Mouse (Mus musculus): ENCODE measurements around the gene Ubtf.
"Not testable (repeated sequence)": the region's sequence is repeated elsewhere in the genome, so short reads cannot be mapped to it uniquely, and the experiment has no call there.

Ubtf gene

DNA sequence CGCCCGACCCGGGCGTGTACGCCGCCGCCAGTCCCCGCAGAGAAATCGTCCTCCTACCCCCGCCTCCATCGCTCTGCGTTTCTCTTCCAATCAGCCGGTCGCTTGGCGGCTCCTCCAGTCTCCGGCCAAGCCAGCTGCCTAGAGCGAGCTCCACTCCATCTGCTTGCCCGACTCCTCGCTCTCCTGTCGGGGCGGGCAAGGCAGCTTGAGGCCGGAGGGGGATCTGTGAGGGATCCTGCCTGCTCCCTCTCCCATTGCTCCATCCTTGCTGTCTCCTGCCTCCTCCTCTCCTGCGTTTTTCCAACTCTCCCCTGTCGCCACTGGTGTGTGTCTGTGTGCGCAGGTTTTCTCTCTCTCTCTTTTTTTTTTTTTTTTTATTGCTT, at the start of gene Ubtf:
TSS of gene Ubtf (minus strand) at position 333 of the 383 bp plus-strand sequence.
- in situ Hi-C loops (cut with MboI): no loop called here

DNA sequence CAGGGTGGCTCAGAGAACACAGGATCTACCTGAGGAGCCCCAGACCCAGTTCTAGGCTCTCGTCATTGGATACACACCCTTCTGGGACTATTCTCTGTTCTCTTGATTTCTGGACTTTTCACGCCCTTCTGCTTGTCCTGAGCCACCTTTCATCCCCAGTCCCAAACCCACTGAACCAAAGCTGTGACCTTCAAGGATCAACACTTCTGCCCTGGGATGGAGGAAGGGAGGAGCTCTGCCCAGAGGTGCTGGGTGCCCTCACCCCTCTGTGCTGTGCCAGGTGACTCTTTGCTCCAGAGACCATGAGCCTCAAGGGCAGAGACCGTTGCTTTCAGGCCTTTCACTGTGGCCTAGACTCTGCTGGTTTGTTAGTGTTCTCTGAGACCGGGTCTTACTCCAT, 49.7 kb upstream of the Ubtf start:
- in situ Hi-C loops (cut with MboI): no loop called here

DNA sequence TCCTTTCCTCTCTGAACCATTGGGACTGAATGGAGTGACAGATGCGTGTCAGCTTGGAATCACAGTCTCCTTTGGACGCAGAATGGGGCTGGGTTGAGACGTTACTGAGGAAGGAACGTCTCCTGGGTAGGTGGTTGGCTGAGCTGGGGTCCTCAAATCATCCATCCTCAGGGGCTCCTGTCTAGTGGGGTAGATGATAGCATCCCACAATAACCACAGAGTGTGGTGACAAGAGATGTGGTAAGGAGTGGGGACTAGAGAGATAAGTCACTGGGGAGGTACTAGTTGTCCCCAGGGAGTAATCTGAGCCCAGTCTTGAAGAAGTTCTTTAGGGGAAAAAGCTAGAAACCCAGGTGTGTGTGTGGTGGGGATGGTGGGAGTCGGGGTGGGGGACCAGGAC, 48.8 kb upstream of the Ubtf start:
- in situ Hi-C loops (cut with MboI): no loop called here

DNA sequence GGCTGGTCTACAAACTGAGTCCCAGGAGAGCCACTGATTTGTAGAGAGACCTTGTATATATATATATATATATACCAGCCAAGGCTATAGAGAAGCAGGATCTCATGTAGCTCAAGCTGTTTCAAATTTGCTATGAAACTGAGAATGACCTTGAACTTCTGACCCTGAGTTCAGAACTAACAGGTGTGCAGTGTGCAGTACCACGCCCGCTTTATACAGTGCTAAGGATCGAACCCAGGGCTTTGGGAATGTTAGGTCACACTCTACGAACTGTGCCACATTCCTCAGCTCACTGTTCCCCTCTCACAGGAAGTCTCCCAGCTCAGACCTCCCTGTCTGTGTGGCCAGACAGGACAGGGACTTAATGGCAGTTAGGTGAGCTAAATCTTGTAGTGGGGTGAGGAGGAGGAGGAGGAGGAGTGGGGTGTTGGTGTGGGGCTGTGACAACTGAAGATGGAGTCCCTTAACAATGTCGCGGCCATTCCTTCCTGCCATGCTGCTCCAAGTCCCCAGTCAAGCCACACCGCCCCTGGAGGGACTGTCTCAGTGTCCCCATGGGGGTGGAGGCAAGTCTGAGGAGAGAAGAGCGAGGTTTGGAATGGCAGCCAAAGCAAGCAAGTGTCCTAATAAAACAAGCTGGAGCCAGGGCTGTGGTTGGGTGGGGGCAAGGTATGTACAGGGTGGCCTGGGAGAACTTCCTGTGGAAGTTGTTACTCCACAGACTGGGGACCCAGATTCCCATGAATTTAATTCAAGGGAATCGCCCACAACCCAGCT, 48.1 kb upstream of the Ubtf start:
- in situ Hi-C loops (cut with MboI): no loop called here

DNA sequence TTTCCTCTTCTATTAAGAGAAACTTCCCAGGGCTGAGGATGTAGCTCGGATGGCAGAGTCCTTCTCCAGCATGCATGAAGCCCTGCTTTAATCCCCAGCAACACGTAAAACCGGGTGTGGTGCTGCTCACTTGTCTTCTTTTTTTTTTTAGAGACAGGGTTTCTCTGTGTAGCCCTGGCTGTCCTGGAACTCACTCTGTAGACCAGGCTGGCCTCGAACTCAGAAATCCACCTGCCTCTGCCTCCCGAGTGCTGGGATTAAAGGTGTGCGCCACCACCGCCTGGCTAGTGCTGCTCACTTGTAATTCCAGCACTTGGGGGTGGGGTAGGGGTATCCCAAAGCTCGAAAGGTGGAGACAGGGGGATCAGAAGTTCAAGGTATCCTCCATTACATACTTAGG, 46.6 kb upstream of the Ubtf start, which contains the start of gene Slc4a1:
TSS of gene Slc4a1 (minus strand) at position 101 of the 400 bp plus-strand sequence.
- in situ Hi-C loops (cut with MboI): not testable (repeated sequence)

DNA sequence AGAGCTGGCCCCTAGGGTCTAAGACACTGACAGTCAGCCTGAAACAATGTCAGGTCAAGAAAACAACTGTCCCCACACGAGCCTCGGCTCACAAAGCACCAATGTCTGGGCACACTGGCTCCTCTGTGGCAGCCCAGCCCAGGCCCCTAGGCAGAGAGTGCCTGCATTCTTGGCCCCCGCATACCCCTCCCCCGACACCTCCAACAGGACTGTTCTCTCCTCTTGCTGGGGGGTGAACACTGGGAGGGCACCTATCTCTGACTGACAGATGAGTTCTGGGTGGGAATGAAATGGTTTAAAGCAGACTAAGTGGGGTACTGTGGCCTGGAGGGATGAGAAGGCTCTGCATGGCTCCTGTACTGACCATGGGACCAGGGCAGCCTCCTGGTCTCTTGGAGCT, 46.2 kb upstream of the Ubtf start:
- in situ Hi-C loops (cut with MboI): no loop called here

DNA sequence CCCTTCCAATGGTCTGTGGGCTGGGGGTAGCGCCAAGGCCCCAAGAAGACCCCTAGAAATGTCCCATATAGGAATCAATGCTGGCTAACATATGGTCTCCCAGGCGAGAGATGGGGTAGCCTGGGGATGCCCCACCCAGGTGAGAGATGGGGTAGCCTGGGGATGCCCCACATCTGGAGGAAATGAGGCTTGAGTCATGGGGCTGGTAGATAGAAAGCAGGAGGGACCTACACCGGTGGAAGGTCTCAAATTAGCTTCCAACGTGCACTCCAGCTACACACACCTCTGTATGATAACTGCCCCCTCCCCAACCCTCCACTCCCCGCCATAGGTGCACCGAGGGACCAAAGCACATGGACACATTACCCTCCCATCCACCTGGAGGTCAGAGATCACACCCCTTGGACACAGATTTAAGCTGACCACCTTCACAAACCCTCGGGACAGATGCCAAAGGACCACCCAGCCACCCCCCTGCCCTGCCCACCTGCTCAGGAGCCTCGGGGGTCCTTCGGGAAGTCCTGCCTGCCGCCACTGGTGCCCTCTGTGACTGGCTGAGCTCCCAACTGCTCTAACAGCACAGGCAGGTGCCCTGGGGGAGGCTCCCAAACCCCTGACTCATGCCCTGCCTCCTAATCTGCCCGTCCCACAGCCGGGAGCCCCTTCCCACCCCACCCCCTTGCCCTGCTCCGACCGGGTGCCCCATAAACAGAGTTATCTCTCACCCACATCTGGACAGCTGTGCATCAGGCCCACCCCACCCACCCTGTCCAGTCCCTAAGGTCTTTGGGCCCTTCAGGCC, 45.2 kb upstream of the Ubtf start:
- in situ Hi-C loops (cut with MboI): no loop called here

DNA sequence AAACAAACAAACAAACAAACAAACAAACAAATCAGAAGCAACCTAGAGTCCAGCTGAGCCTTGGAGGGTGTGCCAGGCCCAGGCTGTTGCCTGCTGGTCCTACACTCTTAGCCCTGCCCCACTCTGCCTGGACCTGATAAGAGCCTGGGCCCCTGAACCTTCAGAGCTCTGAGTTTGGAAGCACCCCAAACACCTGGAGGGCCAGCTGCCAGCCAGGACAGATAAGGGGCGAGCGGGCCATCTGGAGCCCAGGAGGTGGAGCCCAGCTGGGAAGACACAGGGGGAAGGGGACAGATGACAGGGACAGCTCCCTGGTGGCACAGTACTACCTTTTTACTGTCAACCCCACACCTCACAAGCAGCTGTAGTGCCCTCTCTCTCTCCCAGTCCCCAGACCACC, 44.1 kb upstream of the Ubtf start:
- in situ Hi-C loops (cut with MboI): no loop called here

DNA sequence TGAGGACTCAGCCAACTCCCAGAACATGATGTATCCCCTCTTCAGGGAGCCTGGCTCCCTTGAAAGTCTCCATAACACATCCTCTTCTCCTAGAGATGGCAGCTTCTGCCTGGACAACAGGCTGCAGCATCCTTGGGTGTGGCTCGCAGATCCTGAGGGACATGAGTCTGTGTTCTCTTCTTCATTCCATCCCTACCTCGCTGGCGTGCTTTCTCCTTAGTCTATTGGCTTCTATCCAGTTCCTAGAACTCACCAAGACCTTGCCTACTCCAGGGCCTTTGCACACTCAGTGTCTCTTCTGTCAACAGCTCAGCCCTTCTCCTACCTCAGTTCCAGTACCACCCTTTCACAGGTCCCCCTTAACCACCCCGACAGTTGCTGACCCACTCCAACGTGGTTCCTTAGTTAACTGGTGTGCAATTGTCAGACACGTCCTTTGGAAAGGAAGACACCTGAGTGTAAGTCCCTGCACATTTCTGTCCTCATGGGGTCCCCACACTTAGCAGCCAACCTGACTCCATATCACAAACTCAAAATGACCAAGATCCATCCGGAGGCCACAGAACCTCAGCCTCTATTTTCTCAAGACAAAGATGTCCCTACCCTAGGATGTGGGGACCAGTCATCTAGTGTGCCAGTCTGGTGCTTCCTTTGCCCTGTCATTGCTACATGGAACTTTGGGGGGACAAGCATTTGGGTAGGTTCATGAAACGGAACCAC, 42.4 kb upstream of the Ubtf start:
- in situ Hi-C loops (cut with MboI): no loop called here

DNA sequence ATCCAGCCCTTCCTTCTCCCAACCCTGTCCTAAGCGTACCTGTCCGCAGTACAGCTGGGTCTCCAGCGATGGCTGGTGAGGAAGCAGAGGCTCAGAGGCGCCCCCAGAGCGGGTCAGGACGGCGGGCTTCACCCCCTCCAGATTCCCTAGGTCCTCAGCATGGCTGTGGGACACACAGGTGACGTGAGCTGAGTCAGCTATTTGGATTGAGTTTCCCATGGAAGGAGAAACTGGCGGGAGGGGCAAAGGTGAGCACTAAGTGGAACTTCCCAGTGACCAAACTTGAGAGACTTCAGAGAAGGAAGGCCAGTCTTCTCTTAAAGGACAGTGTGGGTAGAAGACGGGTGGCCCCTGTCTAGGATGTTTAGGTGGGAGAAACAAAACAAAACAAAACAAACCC, 38.8 kb upstream of the Ubtf start:
- in situ Hi-C loops (cut with MboI): no loop called here

DNA sequence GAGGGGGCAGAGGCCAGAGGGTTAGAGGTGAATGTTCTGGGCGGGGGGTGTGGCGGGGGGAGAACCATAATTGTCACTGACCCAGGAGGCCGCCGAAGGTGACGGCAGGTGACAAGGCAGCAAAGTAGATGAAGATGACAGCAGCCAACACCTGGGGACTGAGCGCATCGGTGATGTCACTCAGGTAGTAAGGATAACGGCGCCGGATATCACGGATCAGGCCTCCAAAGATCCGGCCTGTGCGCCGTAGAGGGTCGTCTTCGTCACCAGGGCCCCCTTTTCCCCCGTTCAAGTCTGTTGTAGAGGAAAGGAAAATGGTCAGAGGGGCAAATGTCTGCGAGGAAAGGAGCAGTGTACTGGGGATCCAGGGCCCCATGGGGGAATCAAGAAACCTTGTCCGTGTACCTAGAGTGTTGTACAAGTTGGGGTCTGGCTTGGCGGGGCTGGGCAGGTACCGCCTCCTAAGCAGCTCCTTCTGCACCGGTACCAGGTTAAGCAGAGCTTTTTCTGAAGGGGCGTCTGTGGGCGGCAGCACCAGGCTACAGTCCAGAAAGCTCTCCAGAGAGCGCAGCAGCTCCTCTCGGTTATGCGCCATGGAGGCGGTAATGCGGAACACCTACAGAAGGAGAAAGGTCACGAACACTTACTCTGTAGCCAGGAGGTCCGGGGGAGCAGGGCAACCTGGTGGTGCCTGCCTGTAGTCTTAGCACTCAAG, 37.3 kb upstream of the Ubtf start:
- in situ Hi-C loops (cut with MboI): no loop called here

DNA sequence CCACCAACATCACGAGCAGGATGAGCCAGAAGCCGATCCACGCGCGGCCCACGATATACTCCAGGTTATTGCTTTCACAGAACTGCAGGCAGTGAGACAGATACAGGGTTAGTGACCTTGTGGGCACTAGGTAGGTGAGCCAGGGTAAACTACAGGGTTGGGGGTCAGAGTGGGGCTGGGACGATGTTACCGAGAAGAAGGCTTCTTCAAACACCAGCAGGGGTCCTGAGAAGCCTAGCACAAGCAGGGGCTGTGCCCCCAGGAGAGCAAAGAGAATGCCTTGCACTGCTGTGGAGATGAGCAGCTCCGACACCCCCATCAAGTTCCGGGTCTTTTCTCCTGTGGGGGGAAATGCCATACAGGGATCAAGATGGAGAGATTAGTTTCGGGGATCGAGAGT, 36.6 kb upstream of the Ubtf start:
- in situ Hi-C loops (cut with MboI): no loop called here

DNA sequence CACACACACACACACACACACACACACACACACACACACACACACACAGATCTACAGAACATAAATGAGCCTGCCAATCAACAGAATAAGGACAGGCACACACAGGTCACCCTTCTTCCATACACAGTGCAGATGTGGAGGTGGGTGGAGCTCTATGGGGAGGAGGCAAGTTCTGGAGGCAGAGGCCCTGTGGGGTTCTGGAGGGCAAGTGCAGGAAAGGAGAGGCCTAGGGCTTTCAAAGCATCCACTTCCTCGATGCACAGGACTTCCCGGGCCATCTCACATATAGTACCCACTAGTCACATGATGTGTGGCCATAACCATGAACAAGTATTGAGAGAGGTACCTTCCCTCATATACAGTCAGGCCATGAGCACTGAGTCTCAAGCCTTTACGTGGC, 36.0 kb upstream of the Ubtf start:
- in situ Hi-C loops (cut with MboI): no loop called here

DNA sequence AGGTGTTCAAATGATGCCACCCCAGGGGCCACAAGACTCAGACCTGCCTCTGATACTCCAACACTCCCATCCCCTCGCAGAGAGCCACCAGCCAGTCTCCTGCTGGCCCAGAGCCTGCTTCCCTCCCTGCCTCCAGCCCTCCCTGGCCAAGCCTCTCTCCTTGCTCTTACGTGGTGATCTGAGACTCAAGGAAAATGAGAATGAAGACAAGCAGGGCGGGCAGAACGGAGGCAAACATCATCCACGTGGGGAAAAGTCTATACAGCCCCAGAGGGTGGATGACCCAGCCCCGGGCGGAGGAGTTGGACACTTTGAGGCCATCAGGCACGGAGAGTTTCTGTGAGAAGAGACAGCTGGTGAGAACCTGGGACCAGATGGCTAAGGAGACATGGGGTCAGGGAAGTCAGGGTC, 33.5 kb upstream of the Ubtf start:
- in situ Hi-C loops (cut with MboI): no loop called here

DNA sequence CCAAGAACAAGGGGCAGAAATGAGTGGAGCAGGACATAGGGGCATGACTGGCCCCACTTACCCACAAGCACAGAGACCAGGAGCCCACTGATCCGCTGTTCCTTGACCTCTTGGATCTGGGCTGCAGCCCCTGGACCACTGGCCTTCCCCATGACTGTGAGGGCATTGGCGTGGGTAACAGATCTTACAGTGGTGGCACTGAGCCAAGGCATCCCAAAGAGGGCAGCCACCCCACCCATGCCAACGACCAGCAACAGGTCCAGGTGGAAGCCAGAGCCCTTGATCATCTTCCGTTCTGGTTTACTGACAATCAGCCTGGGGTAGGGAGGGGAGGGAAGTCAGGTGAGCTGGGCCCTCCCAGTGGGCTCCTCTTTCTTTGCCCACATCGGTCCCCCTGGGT, 32.8 kb upstream of the Ubtf start:
- in situ Hi-C loops (cut with MboI): no loop called here

DNA sequence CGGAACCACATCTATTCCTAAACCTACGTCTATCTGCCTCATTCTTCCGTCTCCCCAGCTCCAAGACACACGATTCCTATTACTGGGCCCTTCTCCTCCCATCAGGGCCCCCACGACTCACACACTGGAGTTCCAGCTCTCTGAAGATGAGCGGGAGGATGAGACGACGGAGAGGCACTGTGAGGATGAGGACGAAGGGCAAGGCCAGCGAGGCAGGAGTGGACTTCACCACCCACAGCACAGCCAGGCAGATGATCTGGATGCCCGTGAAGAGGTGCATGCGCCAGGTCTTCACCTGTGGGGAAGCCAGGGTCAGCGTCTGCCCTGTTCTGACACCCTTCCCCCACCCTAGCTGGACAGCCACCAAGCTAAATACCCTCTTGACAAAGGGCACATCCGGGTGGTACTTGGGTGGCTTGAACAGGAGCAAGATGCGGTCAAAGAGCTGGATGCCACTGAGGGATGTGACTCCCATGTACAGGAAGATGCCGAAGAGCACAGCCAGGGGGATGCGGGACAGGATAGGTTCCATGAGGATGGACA, 31.5 kb upstream of the Ubtf start:
- in situ Hi-C loops (cut with MboI): no loop called here

DNA sequence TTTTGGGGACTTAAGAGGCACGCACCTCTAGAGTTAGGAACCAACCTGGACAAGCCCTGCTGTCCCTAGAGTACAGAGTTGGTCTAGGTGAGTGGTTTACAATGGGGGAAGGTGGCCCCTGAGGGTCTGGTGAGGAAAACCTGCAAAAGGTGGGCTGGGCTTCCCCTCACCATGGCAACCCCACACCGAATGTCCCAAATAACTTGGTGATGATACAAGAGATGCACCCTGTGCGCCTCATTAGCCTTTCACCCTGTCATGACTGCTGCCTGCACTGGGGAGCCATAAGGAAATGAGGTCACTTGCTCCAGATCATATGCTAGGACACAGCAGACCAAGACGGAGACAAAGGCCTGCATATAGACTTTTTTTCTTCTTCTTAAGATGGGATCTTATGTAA, 30.9 kb upstream of the Ubtf start:
- in situ Hi-C loops (cut with MboI): no loop called here

DNA sequence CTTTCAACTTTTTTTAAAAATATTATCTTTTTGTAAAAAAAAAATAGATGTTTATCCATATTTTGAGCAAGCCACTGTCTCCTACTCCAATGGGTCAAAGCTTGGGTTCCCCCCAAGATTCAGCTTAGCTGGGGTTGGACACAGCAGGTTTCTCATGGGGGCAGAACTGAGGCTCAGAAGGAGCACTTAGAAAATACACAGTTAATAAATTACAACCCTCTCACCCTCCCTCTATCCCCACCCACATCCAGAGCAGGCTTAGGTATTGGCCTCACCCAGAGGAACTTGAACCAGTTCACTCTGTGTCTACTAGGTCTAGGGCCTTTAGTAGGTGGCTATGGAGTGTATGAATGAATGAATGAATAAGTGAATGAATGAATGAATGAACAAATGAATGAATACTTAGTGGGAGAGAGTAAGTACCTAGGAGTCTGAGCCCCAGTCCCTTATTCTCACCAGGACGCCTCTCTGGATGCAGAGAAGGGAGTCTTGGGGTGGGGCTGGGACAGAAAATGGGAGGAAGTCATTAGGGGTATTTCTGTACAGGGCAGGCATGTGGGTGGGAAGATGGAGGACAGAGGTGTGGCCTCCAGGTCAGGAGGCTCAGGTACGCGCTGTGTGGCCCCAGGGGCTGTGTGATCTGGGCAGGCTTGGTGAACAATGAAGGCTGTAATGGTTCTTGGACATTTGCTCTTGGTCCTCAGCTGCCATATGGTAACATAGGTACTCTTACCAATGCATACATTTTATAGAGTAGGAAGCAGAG, 29.8 kb upstream of the Ubtf start:
- in situ Hi-C loops (cut with MboI): no loop called here

DNA sequence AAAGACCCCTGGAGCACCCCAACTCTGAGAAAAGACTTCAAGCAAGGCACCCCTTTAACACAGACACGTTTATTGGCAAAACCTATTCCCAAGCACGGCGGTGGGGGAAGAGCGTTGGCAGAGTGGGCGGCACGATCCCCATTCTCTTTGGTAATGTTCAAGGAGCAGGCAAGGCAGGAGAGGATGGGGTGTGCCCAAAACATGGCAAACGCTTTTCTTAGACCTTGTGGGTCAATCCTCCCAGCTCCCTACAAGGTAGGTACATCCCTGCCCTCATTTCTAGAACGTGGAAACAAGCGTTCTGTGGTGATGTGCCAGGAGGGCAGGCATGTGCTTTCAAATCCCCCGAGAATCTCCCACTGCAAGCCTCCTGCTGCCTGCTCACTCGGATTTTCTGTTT, 29.2 kb upstream of the Ubtf start:
- in situ Hi-C loops (cut with MboI): no loop called here

DNA sequence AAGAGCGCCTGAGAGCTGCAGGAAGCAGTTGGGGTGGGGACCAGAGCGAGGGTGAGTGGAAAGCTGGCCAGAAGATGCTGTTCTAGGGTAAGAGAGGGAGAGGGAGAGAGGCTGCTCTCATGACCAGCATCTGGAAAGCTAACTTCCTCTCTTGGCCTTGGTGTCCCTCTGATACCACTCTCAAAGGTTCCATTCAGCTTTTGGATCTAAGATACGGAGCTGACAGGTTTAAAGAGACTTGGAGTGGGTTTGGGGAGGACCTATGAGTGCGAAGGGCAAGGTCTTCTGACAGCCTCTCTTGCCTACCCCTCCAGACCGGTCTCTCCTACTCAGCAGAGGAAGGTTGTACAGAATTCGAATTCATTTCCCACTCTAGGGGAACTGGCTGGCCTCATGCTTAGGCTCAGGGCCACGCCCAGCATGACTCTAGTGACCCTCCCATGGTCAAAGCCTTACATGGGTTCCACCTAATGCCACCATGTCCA, 28.6 kb upstream of the Ubtf start:
- in situ Hi-C loops (cut with MboI): no loop called here

DNA sequence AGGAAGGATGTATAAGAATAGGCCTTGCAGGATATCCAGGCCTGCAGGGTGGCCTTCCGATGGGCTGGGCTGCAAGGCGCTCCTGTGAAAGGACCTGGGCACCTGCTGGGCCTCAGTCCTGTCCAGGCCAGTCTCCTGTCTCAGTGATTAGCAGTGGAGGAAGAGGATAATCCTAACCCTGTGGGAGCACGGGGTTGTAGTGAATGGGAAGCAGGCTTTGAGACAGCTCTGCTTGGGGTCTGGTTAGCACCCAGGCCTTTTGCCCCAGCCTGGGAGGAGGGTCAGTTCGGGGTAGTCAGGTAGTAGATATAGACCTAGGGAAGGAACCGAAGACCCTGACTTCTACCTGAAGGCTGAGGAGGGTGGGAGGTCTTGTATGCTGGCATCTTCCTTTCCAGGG, 28.1 kb upstream of the Ubtf start:
- in situ Hi-C loops (cut with MboI): no loop called here
